11 mouse cellular contexts compared by ENCODE assay signal in the genomic region with DNA sequence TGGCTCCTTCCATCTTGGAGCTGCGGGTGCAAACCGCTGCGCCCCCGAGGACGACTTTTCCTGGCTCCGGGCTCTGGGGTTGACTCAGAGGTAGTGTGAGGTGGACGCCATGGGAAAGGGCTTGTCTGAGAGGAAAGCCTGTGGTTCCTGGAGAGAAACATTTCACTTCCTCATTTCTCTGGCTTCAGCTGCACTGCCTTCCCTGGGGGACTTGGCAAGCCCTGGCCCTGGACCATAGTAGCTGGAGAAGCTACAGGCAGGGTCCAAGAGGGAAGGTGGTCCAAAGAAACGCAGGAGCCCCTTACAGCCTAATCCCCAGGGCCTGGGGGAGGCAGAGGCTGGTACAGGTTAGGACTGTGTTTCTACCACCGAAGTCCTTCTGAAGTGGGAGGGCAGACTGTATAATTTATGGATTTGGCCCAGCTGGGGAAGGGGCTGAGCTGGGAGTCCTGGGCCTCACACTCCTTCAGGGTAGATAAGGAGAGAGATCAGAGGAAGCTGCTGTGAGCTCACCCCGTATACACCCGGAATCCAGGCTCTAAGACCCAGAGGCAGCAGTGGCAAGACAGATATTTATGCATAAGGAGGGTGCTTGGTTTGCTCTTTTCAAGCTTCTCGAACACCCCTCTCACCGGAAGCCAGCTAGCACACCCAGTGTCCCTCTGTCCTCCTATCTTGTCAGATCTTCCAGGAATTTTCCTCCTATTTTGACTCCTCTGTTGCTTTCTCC. TPM values are rescaled to one million over a fixed set of nuclear protein-coding genes. Genes with fewer than 3 reads are reported as not detected.
DNase-seq lines count a peak whose midpoint lies in the region; ATAC-seq and TF ChIP-seq lines count a peak whose summit lies in the region.
"Had no signal": no experiment of that assay in that cellular context is flagged by ENCODE, and none has a peak within 500 bp of the region (broad histone marks: within the 10 kb centered on the region; RNA-seq: fewer than 3 reads in every experiment).

No protein-coding gene starts in this region.

- peaks cover 3% of the 10 kb centered on the region; the same call in 1 of the 2 replicates for H3K4me1 ChIP-seq in lung, adult 2 months (ENCODE audit: control insufficient read depth, insufficient read depth, low read length)
- peaks cover 50% of the 10 kb centered on the region for H3K4me1 ChIP-seq in heart, embryonic 12.5 days (replicated peaks)
- peaks cover 54 to 68% of the 10 kb centered on the region in 2 experiments for H3K4me1 ChIP-seq in liver, embryonic 14.5 days (replicated peaks; ENCODE audit: control insufficient read depth in 2 of 2, insufficient read depth in 2 of 2, low read length in 1 of 2)

- TF ChIP-seq CTCF in lung, adult 2 months (IDR thresholded peaks at IDR 0.05; ENCODE audit: insufficient read depth, low read length) = no peak
- TF ChIP-seq CTCF in liver, embryonic 14.5 days (IDR thresholded peaks at IDR 0.05; ENCODE audit: low read depth) = no peak

- ATAC-seq in heart, embryonic 12.5 days (ENCODE audit: insufficient number of reproducible peaks, low FRiP score) = peak; percentile 59; the same call in 1 of the 2 replicates
- ATAC-seq in liver, embryonic 14.5 days (ENCODE audit: insufficient read depth) = peak; percentile 74

- no peak overlapping the region for H3K4me3 ChIP-seq in lung, adult 2 months (replicated peaks; ENCODE audit: extremely low read depth, low read depth, low read length)
- H3K4me3 ChIP-seq in heart, embryonic 12.5 days = 0 out of 2 replicates have a peak overlapping the region, but pooled peaks have one; percentile 1
- H3K4me3 ChIP-seq in liver, embryonic 14.5 days (ENCODE audit: insufficient read depth in 1 of 2, low read depth in 2 of 2, low read length in 2 of 2) = peak overlapping the region; percentile 69 to 95

- H3K27me3 ChIP-seq in heart, embryonic 12.5 days (replicated peaks) = no peaks in the 10 kb centered on the region
- H3K27me3 ChIP-seq in liver, embryonic 14.5 days (ENCODE audit: control insufficient read depth, insufficient read depth, low read length) = no peaks in the 10 kb centered on the region

- peak overlapping the region; percentile 81 for H3K27ac ChIP-seq in heart, embryonic 12.5 days (ENCODE audit: poor library complexity, severe bottlenecking)
- H3K27ac ChIP-seq in liver, embryonic 14.5 days = peak overlapping the region; percentile 97
- H3K27ac ChIP-seq: macrophage had no signal

- no peak; the same call in 1 of the 2 replicates for TF ChIP-seq EP300 in liver, embryonic 14.5 days (IDR thresholded peaks at IDR 0.05; ENCODE audit: low read depth)

- no peaks in the 10 kb centered on the region for H3K36me3 ChIP-seq in heart, embryonic 12.5 days
- no peaks in the 10 kb centered on the region for H3K36me3 ChIP-seq in liver, embryonic 14.5 days (replicated peaks; ENCODE audit: control insufficient read depth, insufficient read depth, low read depth)

- DNase-seq in lung, adult 18-20 months = peak; percentile 32 to 57
- DNase-seq in lung, adult 2 months = no peak
- DNase-seq in liver, embryonic 14.5 days (ENCODE audit: low read depth in 3 of 3, low spot score in 3 of 3) = peak in 2 of 3 experiments; percentile 51 to 56
- DNase-seq in yolk sac, embryonic 10.5 days (ENCODE audit: low spot score) = peak; percentile 79
- no peak for DNase-seq in layer of hippocampus, postnatal 10 days (ENCODE audit: low spot score in 2 of 2)
- DNase-seq in spleen, adult 18-20 months = no peak
- DNase-seq in gastrocnemius, postnatal 10 days = no peak
- DNase-seq: cerebellum, adult 18-20 months; right cerebral cortex, postnatal 4 days had no signal

- H3K9me3 ChIP-seq in heart, embryonic 12.5 days (replicated peaks) = no peaks in the 10 kb centered on the region
- no peaks in the 10 kb centered on the region for H3K9me3 ChIP-seq in liver, embryonic 14.5 days (ENCODE audit: control insufficient read depth, low read length)

- WGBS in lung, adult 2 months = 26% methylated on average over 13 of the region's 13 CpGs
- WGBS in heart, embryonic 12.5 days = 29% methylated on average over 13 of the region's 13 CpGs
- WGBS in liver, embryonic 14.5 days (ENCODE audit: insufficient replicate concordance) = 4% methylated on average over 13 of the region's 13 CpGs

- H3K4me2 ChIP-seq in heart, embryonic 12.5 days = peak overlapping the region; percentile 42
- H3K4me2 ChIP-seq in liver, embryonic 14.5 days (ENCODE audit: low read depth) = peak overlapping the region; percentile 92

- no peak for TF ChIP-seq POLR2A in lung, adult 2 months (IDR thresholded peaks at IDR 0.05; ENCODE audit: borderline replicate concordance, extremely low read depth, low read depth, low read length)

- no peak overlapping the region for H3K9ac ChIP-seq in heart, embryonic 12.5 days
- H3K9ac ChIP-seq in liver, embryonic 14.5 days (replicated peaks) = peak overlapping the region; percentile 98

RNA-seq across cellular contexts. Expression of gene Podxl, which starts 50.0 kb away (rescaled TPM):
- 190 and 236 TPM in 2 replicates for polyA plus RNA-seq in lung, adult 2 months (2012; rRNA removed)
- polyA plus RNA-seq in heart, embryonic 12.5 days (2016; fragmentation: Nextera tagmentation; extraction: Ambion mirVana) = 27.9 and 29.2 TPM in 2 replicates
- 8.1 and 8.2 TPM in 2 replicates for polyA plus RNA-seq in liver, embryonic 14.5 days (2012; rRNA removed)
- polyA plus RNA-seq in liver, embryonic 14.5 days (2014; fragmentation: Nextera tagmentation; extraction: Ambion mirVana) = 5.0 and 6.0 TPM in 2 replicates
- 10 to 100 TPM; 19.2 to 21.1 TPM for total RNA-seq in layer of hippocampus, postnatal 10 days (2021)
- 10 to 100 TPM; 24.2 to 28.3 TPM for total RNA-seq in gastrocnemius, postnatal 10 days (2021)
- polyA plus RNA-seq: macrophage had no signal

Comparison
In these comparisons a context has a peak if more than half of its experiments do, and no peak if none do; other contexts are left out.
1. DNase-seq: peak in lung, adult 18-20 months (2 of 2), liver, embryonic 14.5 days (2 of 3) and yolk sac, embryonic 10.5 days (single experiment); none in lung, adult 2 months (single experiment), layer of hippocampus, postnatal 10 days (0 of 2), spleen, adult 18-20 months (0 of 2) and gastrocnemius, postnatal 10 days (single experiment).